Mouse (Mus musculus) myocyte (in vitro differentiated cells): ENCODE results near the gene Slc6a1. TPM values are rescaled to one million over a fixed set of nuclear protein-coding genes. Genes with fewer than 3 reads are reported as not detected.
A peak's percentile ranks its signal among the peaks of the same experiment; 100 is the strongest.

Experiments
- H3K27me3 ChIP-seq: one replicate; pipeline ENCODE4 v1.6.1; 2011; ENCODE audit not compliant: control insufficient read depth, insufficient read depth, insufficient read length
- H3K36me3 ChIP-seq: one replicate; pipeline ENCODE4 v1.6.1; 2011; ENCODE audit not compliant: control insufficient read depth, insufficient read depth
- H3K4me2 ChIP-seq: one replicate; pipeline ENCODE4 v1.6.1; 2011; ENCODE audit warnings: low read depth, control low read depth
- H3K4me3 ChIP-seq: one replicate; pipeline ENCODE4 v1.5.1; 2011; ENCODE audit warnings: mild to moderate bottlenecking, control low read depth, moderate library complexity
- H3K79me2 ChIP-seq: one replicate; pipeline ENCODE4 v1.6.1; 2011; ENCODE audit not compliant: control insufficient read depth, insufficient read depth
- H3ac ChIP-seq: one replicate; pipeline ENCODE4 v1.6.1; 2011; ENCODE audit not compliant: control insufficient read depth, insufficient read length
- CEBPB ChIP-seq: IDR thresholded peaks from 2 replicates; pipeline ENCODE4 v1.6.1; 2011; ENCODE audit warnings: mild to moderate bottlenecking, moderate library complexity; ENCODE audit not compliant: poor library complexity, insufficient read depth, severe bottlenecking
- E2F4 ChIP-seq: IDR thresholded peaks from one replicate; pipeline ENCODE4 v1.6.1; 2011; ENCODE audit warnings: mild to moderate bottlenecking, control low read depth, moderate library complexity; ENCODE audit not compliant: insufficient read depth
- MAX ChIP-seq: IDR thresholded peaks from one replicate; pipeline ENCODE4 v1.6.1; 2011; ENCODE audit warnings: low read depth, mild to moderate bottlenecking, control low read depth
- MYOD1 ChIP-seq, 3 experiments: IDR thresholded peaks; one replicate each; pipeline ENCODE4 v1.6.1; 2011; ENCODE audit warnings: control low read depth in 2 of 3, low read depth in 2 of 3, mild to moderate bottlenecking in 2 of 3, moderate library complexity in 1 of 3; ENCODE audit not compliant: insufficient read length in 2 of 3, control insufficient read depth in 1 of 3
- MYOG ChIP-seq, 3 experiments: IDR thresholded peaks; one replicate each; pipeline ENCODE4 v1.6.1; 2011; ENCODE audit warnings: control low read depth in 2 of 3, low read depth in 2 of 3, mild to moderate bottlenecking in 2 of 3; ENCODE audit not compliant: insufficient read length in 2 of 3, control insufficient read depth in 1 of 3, insufficient read depth in 1 of 3
- POLR2A ChIP-seq: IDR thresholded peaks from one replicate; pipeline ENCODE4 v1.6.1; 2011; ENCODE audit warnings: low read depth, mild to moderate bottlenecking, control low read depth, moderate library complexity; ENCODE audit not compliant: insufficient read length
- POLR2AphosphoS2 ChIP-seq: IDR thresholded peaks from one replicate; pipeline ENCODE4 v1.6.1; 2011; ENCODE audit warnings: low read depth, control low read depth; ENCODE audit not compliant: insufficient read length
- REST ChIP-seq: IDR thresholded peaks from one replicate; pipeline ENCODE4 v1.6.1; 2011; ENCODE audit warnings: mild to moderate bottlenecking, control low read depth, moderate library complexity; ENCODE audit not compliant: insufficient read depth, insufficient read length
- SRF ChIP-seq: IDR thresholded peaks from one replicate; pipeline ENCODE4 v1.6.1; 2011; ENCODE audit warnings: low read depth; ENCODE audit not compliant: control insufficient read depth, insufficient read length
- TCF12 ChIP-seq: IDR thresholded peaks from one replicate; pipeline ENCODE4 v1.6.1; 2011; ENCODE audit warnings: mild to moderate bottlenecking, control low read depth; ENCODE audit not compliant: poor library complexity, insufficient read depth, severe bottlenecking
- TCF3 ChIP-seq: IDR thresholded peaks from one replicate; pipeline ENCODE4 v1.6.1; 2011; ENCODE audit warnings: low read depth, control low read depth; ENCODE audit not compliant: insufficient read length
- USF1 ChIP-seq: IDR thresholded peaks from one replicate; pipeline ENCODE4 v1.6.1; 2011; ENCODE audit warnings: low read depth, mild to moderate bottlenecking, control low read depth, moderate library complexity
- polyA plus RNA-seq: library from polyadenylated mRNA; unstranded; fragments of >200 nt; fragmentation: generic; extraction: Trizol; gene quantifications from one replicate; pipeline ENCODE4 v1.2.1, GENCODE M21; 2012; ENCODE audit warnings: missing spikeins

Gene Slc6a1
- polyA plus RNA-seq, 1 experiment, result not detected

DNA sequence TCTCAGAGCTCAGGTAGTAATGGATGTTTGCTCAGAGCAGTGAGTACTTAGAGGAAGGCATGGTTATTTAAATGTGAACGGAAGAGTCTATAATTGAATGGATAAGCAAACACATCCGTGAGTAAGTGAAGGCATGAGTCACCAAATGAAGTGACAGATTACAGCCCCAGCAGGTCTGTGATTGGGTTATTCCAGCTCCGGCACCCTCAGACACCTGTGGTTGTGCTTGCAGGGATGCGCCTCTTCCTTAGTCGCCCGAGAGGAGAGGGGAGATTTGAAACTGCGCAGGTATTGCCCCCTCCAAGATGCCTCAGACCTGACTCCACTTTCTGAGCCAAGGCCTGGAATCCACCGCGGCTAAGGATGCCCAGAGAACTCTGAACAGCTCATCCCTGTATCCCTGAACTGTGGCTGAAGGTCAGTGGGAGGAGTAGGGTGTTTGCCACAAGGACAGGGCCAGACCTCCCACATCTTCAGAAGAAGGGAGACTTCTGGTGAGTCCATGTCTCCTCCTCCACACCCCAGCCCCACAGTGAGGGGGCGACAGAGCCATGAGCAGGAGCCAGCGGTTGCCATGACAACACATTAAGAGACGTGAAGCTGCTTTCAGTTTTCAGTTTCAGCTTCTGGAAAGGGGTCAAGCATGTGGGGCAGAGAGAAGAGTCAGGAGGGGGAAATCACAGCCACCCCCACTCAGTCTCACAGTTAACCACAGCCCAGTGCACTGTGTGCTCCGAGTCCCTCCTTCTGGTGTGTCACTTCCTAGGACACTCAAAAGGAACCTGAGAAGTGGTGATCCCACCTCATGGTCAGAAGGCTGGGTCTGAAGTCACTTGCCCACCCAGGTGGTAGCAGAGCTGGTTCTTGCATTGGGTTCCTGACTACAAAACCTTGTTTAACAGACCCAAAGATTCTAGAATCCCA lies 65.7 kb downstream of the Slc6a1 start:
- H3K27me3 ChIP-seq, result no peaks in the 10 kb centered on the region
- peak overlapping the region; percentile 26 for H3K4me2 ChIP-seq
- H3K36me3 ChIP-seq, result no peaks in the 10 kb centered on the region
- no peak for TF ChIP-seq REST
- TF ChIP-seq POLR2A, result no peak
- no peak for TF ChIP-seq POLR2AphosphoS2
- no peak for TF ChIP-seq CEBPB
- no peak for TF ChIP-seq E2F4
- no peak for TF ChIP-seq MYOG (IDR thresholded peaks at IDR 0.05; ENCODE audit: control insufficient read depth in 1 of 3, insufficient read depth in 1 of 3, insufficient read length in 2 of 3, low read depth in 2 of 3)
- no peak for TF ChIP-seq USF1
- no peak for TF ChIP-seq SRF
- TF ChIP-seq MAX, result no peak
- TF ChIP-seq MYOD1 (IDR thresholded peaks at IDR 0.05; ENCODE audit: control insufficient read depth in 1 of 3, insufficient read length in 2 of 3, low read depth in 2 of 3), result no peak
- no peak for TF ChIP-seq TCF3
- TF ChIP-seq TCF12, result no peak
- no peaks in the 10 kb centered on the region for H3K79me2 ChIP-seq
- no peak overlapping the region for H3ac ChIP-seq
- H3K4me3 ChIP-seq, result no peak overlapping the region

DNA sequence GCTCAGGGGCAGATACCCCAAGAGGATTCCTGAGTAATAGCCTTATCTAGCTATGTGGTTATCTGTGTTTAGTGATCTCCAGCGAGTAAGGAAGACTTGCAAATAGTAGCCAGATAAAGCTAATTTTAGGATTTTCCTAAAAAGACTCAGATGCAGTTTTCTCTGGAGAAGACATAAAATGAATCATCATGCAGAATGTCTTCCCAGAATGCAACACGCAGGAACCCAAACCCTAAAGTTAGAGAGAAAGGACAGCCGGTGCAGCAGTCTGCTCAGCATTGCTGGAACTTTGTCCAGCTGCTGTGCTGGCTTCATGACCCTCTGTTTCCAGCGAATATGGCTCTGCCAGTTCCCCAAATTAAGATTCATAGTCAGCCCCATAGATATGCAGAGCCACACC lies 72.2 kb downstream of the Slc6a1 start:
- no peaks in the 10 kb centered on the region for H3K36me3 ChIP-seq
- H3K79me2 ChIP-seq, result no peaks in the 10 kb centered on the region
- H3K4me3 ChIP-seq, result no peak overlapping the region
- TF ChIP-seq MYOG (IDR thresholded peaks at IDR 0.05; ENCODE audit: control insufficient read depth in 1 of 3, insufficient read depth in 1 of 3, insufficient read length in 2 of 3, low read depth in 2 of 3) (peak in 2 of 3 experiments; percentile 29 to 41), POLR2A (no peak), POLR2AphosphoS2 (no peak), MAX (no peak), MYOD1 (IDR thresholded peaks at IDR 0.05; ENCODE audit: control insufficient read depth in 1 of 3, insufficient read length in 2 of 3, low read depth in 2 of 3) (peak; percentile 7 to 48 (median 32)), USF1 (no peak), REST (no peak), SRF (no peak)
- no peaks in the 10 kb centered on the region for H3K27me3 ChIP-seq
- peak overlapping the region; percentile 57 for H3K4me2 ChIP-seq
- H3ac ChIP-seq, result no peak overlapping the region

DNA sequence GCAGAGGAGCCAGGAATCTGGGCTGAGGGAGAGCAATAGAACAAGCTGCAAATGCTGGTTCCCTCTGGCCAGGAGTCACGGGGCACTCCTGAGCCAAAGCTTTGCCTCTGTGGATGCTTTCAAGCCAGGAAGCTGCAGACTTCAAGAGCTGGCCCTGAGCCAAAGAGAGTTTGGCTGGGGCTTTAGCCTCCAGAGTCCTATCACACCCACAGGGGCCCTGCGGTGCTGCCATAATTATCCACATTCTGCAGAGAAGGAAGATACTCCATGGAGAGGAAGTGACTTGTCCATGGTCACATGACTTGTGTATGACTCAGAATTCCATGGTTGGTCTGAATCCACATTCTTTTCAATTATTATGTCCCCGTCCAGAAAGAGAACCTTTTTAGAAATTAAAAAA lies 75.7 kb downstream of the Slc6a1 start:
- no peak overlapping the region for H3K4me3 ChIP-seq

DNA sequence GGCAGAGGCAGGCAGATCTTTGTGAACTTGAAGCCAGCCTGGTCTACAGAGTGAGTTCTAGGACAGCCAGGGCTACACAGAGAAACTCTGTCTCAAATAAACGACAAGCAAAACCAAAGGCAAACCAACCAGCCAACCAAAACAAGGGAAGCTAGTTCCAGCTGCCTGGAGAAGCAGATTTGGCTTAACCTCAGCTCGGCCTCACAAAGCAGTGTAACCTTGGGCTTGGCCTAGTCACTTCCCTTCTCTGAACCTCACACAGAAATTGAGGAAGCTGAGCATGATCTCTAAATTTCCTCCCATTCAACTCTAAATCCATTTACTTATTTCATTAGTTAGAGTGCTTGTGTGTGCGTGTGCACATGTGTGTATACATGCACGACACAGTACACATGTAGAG lies 79.9 kb downstream of the Slc6a1 start:
- H3ac ChIP-seq, result no peak overlapping the region
- TF ChIP-seq MYOG (IDR thresholded peaks at IDR 0.05; ENCODE audit: control insufficient read depth in 1 of 3, insufficient read depth in 1 of 3, insufficient read length in 2 of 3, low read depth in 2 of 3) (no peak), REST (no peak), USF1 (no peak), TCF3 (no peak), MYOD1 (IDR thresholded peaks at IDR 0.05; ENCODE audit: control insufficient read depth in 1 of 3, insufficient read length in 2 of 3, low read depth in 2 of 3) (no peak), CEBPB (no peak), E2F4 (no peak), POLR2AphosphoS2 (no peak), TCF12 (no peak), SRF (no peak), POLR2A (no peak), MAX (no peak)
- no peaks in the 10 kb centered on the region for H3K36me3 ChIP-seq
- no peaks in the 10 kb centered on the region for H3K79me2 ChIP-seq
- no peak overlapping the region for H3K4me2 ChIP-seq
- H3K4me3 ChIP-seq, result no peak overlapping the region
- H3K27me3 ChIP-seq, result no peaks in the 10 kb centered on the region

More for the DNA sequence above, 75.7 kb downstream of the Slc6a1 start:
- H3K36me3 ChIP-seq, result no peaks in the 10 kb centered on the region
- H3K4me2 ChIP-seq, result peak overlapping the region; percentile 36
- H3ac ChIP-seq, result no peak overlapping the region
- TF ChIP-seq MAX (no peak), USF1 (peak; percentile 91)
- H3K79me2 ChIP-seq, result no peaks in the 10 kb centered on the region
- no peaks in the 10 kb centered on the region for H3K27me3 ChIP-seq

DNA sequence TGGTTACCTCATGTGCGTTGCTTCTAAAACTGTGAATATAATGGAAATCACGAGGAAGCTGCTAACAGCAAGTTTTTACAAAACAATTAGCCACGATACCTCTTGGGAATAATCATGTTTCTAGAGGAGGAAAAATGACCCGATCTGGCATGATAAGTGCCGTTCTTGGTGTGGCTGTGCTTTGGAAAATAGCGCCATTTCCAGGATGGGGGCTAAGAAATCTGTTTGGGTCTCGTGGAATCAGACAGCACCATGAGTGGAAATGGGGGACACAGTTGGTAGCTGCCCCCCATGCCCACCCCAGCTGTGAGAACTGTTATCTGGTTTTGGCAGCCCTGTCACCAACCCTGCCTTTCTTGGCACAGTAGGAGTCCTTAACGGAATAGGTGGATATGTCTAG lies 81.3 kb downstream of the Slc6a1 start:
- TF ChIP-seq REST (no peak), SRF (no peak)
- no peaks in the 10 kb centered on the region for H3K79me2 ChIP-seq
- H3K27me3 ChIP-seq, result no peaks in the 10 kb centered on the region
- H3K4me3 ChIP-seq, result no peak overlapping the region
- H3ac ChIP-seq, result no peak overlapping the region
- H3K36me3 ChIP-seq, result no peaks in the 10 kb centered on the region
- H3K4me2 ChIP-seq, result no peak overlapping the region
